Mouse (Mus musculus) embryonic facial prominence, embryonic 13.5 days (tissue): ENCODE results near the gene Strn. TPM values are rescaled to one million over a fixed set of nuclear protein-coding genes. Genes with fewer than 3 reads are reported as not detected.

Source experiments
- polyA plus RNA-seq: library from polyadenylated mRNA; unstranded; fragments of >200 nt; fragmentation: Nextera tagmentation; extraction: Ambion mirVana; gene quantifications from 2 replicates; pipeline ENCODE4 v1.2.1, GENCODE M21; 2015

Gene Strn
- polyA plus RNA-seq, 1 experiment from 2014 or later = 5.2 TPM

Other genes with a start within 250 kb of the Strn start
- gene Vit, start 229.1 kb downstream of the Strn start, polyA plus RNA-seq = 1.4 and 1.9 TPM in 2 replicates
- gene Heatr5b, start 98.2 kb upstream of the Strn start, polyA plus RNA-seq = 16.3 and 17.5 TPM in 2 replicates
- 56.5 and 59.2 TPM in 2 replicates for gene Gpatch11, start 98.4 kb upstream of the Strn start, polyA plus RNA-seq
- gene Eif2ak2, start 145.4 kb upstream of the Strn start, polyA plus RNA-seq = 15.4 and 16.2 TPM in 2 replicates
- gene Sult6b1, start 169.8 kb upstream of the Strn start, polyA plus RNA-seq = 0.10 and 0.22 TPM in 2 replicates
- gene Cebpzos, start 179.3 kb upstream of the Strn start, polyA plus RNA-seq = 119 and 125 TPM in 2 replicates
- gene Cebpz, start 199.9 kb upstream of the Strn start, polyA plus RNA-seq = 75.3 and 78.3 TPM in 2 replicates
- 60.5 and 65.5 TPM in 2 replicates for gene Ndufaf7, start 199.9 kb upstream of the Strn start, polyA plus RNA-seq